Mouse (Mus musculus) gonadal fat pad, adult 2 months (tissue): ENCODE results near the gene Ptpn5. TPM values are rescaled to one million over a fixed set of nuclear protein-coding genes. Genes with fewer than 3 reads are reported as not detected.

Experiments
- DNase-seq: peaks from one replicate; pipeline ENCODE4 v3.0.0-alpha.2; 2012; ENCODE audit warnings: low read depth
- polyA plus RNA-seq: library from polyadenylated mRNA; depleted of rRNA; stranded (reverse); fragments of >200 nt; gene quantifications from 2 replicates; pipeline ENCODE4 v1.2.3, GENCODE M21; 2012; rRNA removed

Gene Ptpn5
- polyA plus RNA-seq, 1 experiment = 65.1 TPM

DNA sequence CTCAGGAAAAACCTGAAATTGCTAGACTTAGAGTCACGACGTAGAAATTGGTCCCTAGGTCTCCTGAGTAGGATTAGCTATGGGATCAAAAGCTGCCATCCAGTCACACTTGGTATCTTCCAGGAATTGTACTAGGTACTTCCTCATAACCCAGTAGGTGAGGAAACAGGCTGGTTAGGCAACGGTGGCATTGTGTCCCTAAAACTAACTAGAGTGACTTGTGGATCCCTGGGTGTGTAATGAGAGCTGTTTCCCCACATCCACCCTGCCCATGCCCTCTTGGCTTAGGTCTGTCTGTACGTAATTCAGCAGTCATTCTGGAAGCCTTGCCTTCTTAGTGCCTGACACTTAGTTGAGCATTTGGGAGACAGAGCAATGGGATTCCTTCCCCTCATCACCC, 77.2 kb downstream of the Ptpn5 start:
- DNase-seq = no peak

GRCm38 (mm10) chr7:47055744-47056143, 77.7 kb downstream of the Ptpn5 start:
- no peak for DNase-seq

DNA sequence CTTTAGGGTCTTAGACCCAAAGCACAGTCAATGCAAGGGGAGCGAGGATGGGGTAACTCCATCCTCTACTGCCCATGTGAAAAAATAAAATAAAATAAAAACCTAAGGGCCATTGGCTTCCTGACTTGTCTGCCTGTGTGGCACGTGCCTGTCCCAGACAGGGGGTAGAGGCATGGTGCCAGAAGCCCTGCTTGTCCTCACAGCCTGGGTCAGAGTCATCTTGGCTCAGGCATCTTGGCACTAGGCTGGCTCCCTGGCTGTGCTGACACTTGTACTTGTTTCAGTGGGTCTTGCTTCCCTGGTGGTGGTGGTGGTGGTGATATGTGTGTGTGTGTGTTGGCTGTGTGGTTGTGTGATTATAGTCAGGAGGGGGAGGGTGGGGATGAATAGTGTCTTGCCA, 78.8 kb downstream of the Ptpn5 start:
- DNase-seq = no peak

GRCm38 (mm10) chr7:47053287-47053686, 80.2 kb downstream of the Ptpn5 start:
- DNase-seq = no peak

- DNase-seq = no peak
Observed at GRCm38 (mm10) chr7:47052276-47052675, 81.2 kb downstream of the Ptpn5 start.

- DNase-seq = no peak
Observed at GRCm38 (mm10) chr7:47051404-47052151, 81.9 kb downstream of the Ptpn5 start.

DNA sequence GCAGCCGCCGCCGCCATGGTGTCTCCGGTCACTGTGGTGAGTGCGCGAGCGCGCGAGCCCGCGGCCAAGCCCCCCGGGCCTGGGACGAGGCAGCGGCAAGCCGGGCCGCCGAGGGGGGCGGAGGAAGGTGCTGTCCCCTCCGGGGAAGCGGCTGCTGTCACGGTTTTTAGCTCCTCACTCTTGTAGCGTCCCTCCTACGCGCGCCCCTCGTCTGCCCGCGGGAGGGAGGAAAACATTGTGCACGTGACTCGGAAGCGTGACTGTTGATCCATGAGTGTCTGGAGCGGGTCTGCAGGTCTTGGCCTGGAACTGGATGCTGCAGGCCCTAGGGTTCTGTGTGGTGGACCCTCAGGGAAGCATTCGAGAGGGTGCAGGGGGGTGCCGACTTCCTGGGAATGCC, 82.7 kb downstream of the Ptpn5 start:
- DNase-seq = no peak

- DNase-seq = no peak
Observed at GRCm38 (mm10) chr7:47050366-47050765, 83.1 kb downstream of the Ptpn5 start, which contains the start of gene Tmem86a. Tmem86a (plus strand) TSS chr7:47050601.

DNA sequence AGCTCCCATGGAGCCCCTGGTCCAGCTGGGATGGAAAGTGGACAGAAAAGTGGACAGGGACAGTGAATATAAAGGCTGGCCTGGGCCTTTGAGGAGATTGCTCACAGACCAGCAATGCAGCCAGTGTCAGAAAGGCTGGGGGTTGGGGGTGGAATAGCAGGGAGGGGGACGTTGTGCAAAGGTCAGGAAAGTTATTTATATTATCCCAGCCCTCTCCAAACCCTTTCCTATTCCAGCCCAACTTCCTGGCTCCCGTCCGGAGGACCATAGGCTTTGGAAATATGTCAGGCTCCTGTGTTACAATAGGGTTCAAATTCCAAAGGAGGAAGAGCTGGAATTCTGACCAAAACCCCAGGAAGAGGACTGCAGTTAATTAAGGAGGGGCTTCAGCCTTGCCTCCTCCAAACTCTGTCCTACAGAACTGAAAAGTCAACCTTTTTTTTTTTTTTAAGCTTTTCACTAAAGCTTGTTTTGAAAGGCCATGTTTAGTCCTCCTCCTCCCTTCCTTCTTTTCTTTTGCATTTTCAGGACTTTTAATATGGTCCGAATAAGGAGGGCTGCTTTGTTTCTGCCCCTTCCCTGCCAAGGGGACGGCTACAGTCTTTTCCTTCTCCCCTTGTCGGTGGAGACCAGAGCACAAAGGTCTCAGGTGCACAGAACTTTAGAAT, 90.5 kb downstream of the Ptpn5 start:
- DNase-seq = no peak

- no peak for DNase-seq
Observed at GRCm38 (mm10) chr7:47042121-47042520, 91.4 kb downstream of the Ptpn5 start.

- no peak for DNase-seq
Observed at GRCm38 (mm10) chr7:47041706-47042105, 91.8 kb downstream of the Ptpn5 start.

DNA sequence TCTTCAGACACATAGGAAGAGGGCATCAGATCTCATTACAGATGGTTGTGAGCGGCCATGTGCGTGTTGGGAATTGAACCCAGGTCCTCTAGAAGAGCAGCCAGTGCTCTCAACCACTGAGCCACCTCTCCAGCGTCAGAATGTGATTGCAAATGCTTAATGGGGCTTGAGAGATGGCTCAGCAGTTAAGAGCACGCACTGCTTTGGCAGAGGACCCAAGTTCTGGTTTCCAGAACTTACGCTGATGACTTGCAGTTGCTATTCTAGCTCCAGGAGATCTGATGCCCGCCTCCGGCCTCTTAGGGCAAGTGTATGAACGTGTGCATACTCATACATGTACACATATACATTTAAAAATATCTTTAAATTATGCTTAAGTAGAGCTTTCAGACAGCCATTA, 98.1 kb downstream of the Ptpn5 start:
- DNase-seq = no peak

DNA sequence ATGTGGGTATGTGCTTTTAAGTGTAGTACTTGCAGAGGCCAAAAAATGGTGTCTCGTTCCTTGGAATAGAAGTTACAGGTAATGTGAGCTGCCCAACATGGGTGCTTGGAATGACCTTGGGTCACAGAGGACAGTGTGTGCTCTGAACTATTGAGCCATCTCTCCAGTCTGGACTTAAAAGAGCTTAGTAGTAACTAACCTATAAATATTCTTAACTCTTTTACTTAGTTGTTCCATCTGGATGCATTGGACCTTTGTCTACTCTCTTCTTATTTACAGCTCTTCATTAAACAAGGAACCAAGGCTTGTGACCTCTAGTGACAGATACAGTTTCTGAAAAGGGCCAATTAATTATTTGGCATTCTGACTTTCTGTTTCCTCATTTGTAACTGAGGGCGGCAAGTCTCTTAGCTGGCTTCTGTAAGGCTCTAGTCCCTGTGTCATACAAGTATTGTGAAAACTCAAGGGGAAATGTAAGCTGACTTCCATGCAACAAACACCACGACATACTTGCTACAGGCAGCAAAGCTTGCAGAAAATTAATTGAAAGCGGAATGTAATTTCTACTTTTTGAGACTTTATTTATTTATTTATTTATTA, 98.6 kb downstream of the Ptpn5 start:
- DNase-seq = no peak

DNA sequence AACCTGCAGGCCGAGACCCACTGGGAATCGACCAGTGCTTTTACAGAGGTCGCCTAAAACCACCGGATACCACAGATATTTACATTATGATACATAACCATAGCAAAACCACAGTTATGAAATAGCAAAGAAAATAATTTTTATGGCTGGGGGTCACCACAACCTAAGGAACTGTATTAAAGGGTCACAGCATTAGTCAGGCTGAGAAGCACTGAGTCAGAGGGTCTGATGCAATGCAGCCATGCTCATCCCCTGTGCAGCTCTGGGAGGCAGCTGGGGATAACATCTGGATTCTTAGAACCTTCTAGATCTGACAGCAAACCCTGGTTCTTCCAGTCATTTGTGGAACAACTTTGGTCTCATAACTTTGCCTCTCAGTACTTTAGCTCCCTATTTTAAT, 102.1 kb downstream of the Ptpn5 start:
- no peak for DNase-seq

DNA sequence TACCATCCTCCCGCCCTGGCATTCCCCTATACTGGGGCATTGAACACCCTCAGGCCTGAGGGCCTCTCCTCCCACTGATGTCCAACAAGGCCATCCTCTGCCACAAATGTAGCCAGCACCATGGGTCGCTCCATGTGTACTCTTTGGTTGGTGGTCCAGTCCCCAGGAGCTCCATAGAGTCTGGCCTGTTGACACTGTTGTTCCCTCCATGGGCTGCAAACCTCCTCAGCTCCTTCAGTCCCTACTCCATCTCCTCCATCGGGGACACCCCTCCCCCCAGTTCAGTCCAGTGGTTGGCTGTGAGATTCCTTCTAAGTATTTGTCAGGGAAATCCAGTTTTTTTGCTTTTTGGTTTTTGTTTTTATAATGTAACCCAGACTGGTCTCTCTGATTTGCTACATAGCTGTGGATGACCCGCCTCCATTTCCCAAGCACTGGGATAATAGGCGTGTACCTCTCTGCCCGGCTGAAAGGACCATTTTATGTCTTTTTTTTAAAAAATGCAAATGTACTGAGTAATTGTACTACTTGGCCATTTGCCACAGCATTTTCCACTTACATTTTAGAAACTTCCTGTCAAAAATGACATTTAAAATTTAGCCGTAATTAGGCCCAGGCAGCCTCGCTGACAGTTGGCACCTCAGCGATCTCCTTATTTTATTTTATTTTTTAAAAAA, 102.8 kb downstream of the Ptpn5 start:
- no peak for DNase-seq

Other genes with a start within 250 kb of the Ptpn5 start
- 84.1 and 103 TPM in 2 replicates for gene Tsg101, start 213.7 kb downstream of the Ptpn5 start, polyA plus RNA-seq
- gene Uevld, start 175.2 kb downstream of the Ptpn5 start, polyA plus RNA-seq = 6.5 and 7.6 TPM in 2 replicates
- 7.5 and 11.2 TPM in 2 replicates for gene Gm9999, start 150.1 kb downstream of the Ptpn5 start, polyA plus RNA-seq
- gene Spty2d1, start 125.3 kb downstream of the Ptpn5 start, polyA plus RNA-seq = 8.0 and 12.0 TPM in 2 replicates
- 28.8 and 29.4 TPM in 2 replicates for gene Tmem86a, start 83.1 kb downstream of the Ptpn5 start, polyA plus RNA-seq
- not detected in 2 replicates for gene Mrgpra6, start 71.2 kb upstream of the Ptpn5 start, polyA plus RNA-seq
- not detected in 2 replicates for gene Mrgpra9, start 119.2 kb upstream of the Ptpn5 start, polyA plus RNA-seq
- not detected in 2 replicates for gene Mrgpra1, start 220.6 kb upstream of the Ptpn5 start, polyA plus RNA-seq